Mouse (Mus musculus) megakaryocyte, adult 5-6 weeks (primary cell): ENCODE measurements around the gene Syngap1. TPM values are rescaled to one million over a fixed set of nuclear protein-coding genes. Genes with fewer than 3 reads are reported as not detected.
"Not testable (repeated sequence)": the region's sequence is repeated elsewhere in the genome, so short reads cannot be mapped to it uniquely, and the experiment has no call there.

Experiments
- ATAC-seq: 2 replicates; pipeline ENCODE4 v1.8.0; 2016; ENCODE audit warnings: mild to moderate bottlenecking, inconsistent platforms; ENCODE audit not compliant: poor library complexity, severe bottlenecking
- total RNA-seq, 2 experiments: library from RNA; stranded (forward) in 1 of 2; stranded (reverse) in 1 of 2; fragments of 153-499, 151-499 nt in 1 of 2; fragments of 221-1000, 200-1000 nt in 1 of 2; gene quantifications; 2 replicates each; pipeline versions ENCODE4 v1.2.3 to v1.2.4; 2015 to 2017

Gene Syngap1
- total RNA-seq (2015) (1.6 and 3.9 TPM in 2 replicates), total RNA-seq (2017) (0.33 and 0.89 TPM in 2 replicates)

GRCm38 (mm10) chr17:26941031-26941789 is at the start of gene Syngap1:
Gene Syngap1 (plus strand): TSS chr17:26941253.
- no peak for ATAC-seq

DNA sequence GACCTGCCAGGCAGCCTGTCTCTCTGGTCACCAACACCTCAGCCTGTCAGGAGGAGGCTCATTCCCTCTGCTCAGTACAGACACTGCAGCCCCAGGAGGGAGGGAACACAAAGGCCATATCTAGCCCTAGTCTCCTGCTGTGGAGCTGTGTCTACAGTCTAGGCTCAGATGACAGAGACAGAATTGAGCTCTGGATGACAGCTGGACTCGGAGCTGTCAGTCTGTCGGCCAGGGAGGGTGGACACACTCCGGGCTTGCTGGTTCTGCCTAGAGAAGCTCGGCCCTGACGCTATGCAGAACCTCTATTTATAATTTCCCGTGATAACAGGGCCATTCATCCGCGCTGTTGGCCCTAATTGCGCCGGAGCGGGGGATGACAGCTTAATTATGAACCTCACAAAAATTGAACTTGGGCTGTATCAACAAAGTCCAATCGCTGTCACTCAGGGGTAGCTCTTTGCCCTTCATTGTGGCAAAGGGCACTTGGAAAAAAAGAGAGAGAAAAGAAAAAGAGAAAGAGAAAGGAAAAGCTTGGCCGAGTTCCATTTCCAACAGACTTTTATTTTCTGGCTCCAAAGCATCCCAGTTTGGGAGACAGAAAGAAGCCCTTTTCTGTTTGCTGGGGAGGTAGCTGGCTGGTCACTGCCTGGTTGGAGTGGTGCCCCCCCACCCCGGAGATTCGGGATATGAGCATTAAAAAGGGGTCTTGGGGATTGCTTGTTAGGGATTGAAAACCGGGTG is 48.2 kb upstream of the Syngap1 start:
- ATAC-seq: no peak

GRCm38 (mm10) chr17:26893492-26893891 is 47.6 kb upstream of the Syngap1 start:
- ATAC-seq: no peak

DNA sequence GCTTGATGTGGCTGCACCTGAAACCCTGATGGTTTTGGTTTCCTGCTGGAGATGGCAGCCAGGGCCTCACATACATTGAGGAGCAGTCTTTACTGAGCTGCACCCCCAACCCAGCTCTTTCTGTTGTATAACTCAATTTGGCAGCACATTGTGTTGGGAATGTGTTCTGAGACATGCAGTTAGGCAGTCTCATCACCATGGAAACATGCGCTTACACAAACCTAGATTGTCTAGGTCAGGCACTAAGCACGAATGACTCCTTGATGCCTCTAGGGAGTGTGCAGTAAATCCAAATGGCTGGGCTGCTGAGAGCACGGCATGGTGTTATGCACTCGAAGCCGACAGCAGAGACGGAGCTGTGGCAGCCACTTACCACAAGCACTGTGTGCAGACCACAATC is 46.7 kb upstream of the Syngap1 start:
- ATAC-seq: no peak

DNA sequence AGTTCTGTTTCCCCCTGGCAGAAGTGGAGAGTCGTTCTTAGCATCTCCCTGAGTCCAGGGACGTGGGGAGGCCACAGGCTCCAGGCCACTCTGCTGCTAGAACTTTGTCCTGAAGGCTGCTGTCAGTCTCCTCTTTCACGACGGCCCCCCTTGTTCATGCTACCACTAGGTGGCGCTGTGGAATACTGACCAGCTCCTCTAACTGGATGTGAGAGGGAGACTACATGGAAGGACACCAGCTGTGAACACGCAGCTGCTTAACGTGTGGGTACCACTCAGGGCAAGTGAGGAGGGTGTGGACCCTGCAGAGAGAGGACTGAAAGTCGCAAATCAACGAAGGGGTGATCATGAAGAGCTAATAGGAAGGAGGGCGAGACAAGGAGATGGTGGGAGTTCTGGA is 45.5 kb upstream of the Syngap1 start:
- ATAC-seq: peak; percentile 64

DNA sequence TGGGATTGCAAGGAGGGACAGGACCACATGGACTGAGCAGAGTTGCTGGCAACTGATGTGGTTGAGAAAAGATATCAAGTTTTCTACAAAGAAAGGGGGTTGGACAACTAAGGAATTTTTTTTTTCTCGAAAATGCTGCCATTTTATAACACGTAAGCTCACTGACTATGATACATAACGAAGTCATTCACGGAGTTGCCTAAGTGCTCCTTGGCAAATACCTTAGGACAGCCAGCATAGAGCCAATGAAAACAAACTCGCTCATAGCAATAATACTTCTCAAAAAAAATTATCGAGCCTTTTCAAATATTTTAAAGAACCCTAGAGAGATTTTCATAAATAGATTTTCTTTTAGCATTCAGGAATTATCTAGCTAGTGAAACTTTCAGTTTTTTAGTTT is 40.1 kb upstream of the Syngap1 start:
- no peak for ATAC-seq

DNA sequence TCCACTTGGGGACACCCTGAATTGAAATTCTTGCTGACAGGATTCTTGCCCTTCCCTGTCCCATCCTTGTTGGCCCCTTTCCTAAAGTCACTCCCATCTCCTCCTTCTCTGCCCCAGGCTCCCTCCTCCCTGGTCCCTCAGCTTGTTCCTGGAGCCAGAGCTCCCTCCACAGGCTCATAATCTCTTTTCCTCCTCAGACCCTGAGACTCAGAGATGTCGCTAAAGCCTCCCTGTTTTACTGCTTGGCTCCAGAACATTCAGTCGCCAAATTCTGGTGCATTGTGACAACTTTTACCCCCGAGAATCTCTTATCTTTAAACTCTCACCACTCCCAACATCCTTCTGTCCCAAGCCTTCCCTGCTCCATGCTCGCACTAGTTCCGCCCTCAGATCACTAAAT is 36.7 kb upstream of the Syngap1 start:
- no peak for ATAC-seq

- ATAC-seq: not testable (repeated sequence)
Observed at GRCm38 (mm10) chr17:26907506-26907905, 33.5 kb upstream of the Syngap1 start.

DNA sequence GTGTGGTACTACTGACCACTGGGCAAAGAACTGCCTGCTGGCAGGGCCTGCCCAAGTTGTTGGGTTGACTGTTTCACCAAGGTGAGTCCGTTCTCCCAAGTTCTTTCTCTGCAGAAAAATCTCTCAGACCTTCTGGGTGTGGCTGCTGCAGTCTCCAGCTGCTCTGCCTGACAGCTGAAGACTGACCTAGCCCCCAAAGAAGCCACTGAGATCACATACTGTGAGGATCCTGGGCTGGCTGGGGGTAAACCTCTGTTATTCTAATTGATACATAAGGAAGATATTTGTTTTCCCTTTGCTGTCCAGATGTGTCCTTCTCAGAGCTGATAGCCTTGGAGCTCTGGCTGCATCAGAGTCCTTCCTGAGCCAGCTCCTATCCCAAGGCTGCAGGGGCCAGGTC is 25.8 kb upstream of the Syngap1 start:
- ATAC-seq: no peak

DNA sequence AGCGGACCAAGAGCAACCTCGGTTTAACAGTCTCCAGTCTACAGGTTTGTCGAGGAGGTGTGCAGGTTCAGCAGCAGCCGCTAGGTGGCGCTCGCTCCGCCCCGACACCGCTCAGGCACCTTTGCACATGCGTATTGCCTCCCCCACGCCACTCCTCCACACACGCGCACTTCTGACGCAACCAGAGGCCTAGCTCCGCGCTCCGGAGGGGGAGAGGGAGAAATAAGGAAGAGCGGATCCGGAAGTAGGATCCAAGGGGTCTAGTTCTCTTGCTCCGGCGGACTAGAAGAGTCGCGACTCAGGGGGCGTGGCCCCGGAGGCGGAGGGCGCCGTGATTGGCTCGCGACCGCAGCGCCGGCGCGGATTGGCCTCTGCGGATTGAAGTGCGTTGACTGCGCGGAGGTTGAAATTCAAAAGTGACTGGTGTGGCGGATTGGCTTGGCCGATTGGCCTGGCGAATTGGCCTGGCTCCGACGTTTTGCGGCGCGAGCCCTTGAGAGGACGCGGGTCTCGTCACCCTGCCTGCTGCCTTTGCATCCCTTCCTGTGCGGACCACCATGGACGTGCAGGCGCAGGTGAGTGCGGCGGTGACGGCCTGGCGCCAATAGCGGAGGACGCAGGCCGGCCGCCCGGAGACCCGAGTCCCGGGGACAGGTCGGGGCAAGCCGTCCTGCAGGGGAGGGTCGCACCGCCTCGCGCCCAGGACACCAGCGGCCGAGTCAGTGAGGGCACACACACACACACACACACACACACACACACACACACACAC is 24.2 kb upstream of the Syngap1 start, which contains the start of gene Kifc5b:
Gene Kifc5b, plus strand, starts transcription at position 381 of the 772 bp plus-strand sequence.
- ATAC-seq: peak; percentile 99

DNA sequence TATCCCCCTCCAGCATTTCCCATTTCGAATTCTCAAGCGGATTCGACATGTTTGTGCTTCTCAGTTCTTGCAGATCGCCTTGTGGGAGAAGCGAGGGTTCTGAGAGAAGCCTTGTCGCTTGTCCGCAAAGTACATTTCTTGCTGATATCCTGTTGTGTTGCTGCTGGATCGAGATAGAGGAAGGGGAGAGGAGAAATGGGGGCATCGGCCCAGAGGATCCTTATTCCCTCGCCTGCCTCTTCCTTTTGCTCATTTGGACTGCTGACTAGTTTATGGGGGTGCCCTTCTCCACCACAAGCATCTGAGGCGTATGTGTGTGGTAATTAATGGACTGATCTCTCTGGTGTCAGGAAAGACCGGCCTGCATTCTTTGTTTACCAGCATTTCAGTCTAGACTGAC is 23.5 kb upstream of the Syngap1 start:
- ATAC-seq: not testable (repeated sequence)

DNA sequence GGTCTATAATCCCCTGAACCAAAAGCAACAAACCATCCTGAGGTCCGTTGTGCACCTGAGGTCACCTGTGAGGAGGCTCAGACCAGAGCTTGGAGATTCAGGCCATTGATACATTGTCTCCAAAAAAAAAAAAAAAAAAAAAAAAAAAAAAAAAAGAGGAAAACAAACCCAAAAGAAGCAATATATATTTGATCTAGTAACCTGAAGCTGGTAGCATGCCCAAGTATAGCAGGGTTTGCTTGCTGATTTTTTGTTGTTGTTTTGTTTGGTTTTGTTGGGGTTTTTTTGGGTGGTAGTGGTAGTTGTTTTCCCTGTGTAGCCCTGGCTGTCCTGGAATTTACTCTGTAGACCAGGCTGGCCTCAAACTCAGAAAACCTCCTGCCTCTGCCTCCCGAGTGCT is 22.7 kb upstream of the Syngap1 start:
- ATAC-seq: no peak

DNA sequence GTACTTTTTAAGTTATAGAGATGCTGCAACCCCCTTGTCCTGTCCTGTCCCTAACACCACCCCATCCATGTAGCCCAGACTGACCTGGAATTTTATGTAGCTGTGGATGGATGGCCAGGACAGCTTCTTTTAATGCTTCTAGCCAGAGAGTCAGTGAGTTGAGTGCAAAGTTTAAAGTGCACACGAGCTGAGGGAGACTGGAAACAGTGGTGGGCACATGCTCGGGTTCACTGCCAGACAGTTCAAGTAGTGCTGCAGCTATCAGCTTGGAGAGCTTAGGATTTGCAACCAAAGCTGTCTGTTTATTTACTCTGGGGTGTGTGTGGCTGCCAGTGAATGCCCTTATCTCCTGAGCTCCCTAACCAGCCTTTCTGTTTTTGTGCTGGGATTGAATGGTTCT is 21.5 kb upstream of the Syngap1 start:
- not testable (repeated sequence) for ATAC-seq

GRCm38 (mm10) chr17:26922368-26922767 is 18.7 kb upstream of the Syngap1 start:
- ATAC-seq: not testable (repeated sequence)

- not testable (repeated sequence) for ATAC-seq
Observed at GRCm38 (mm10) chr17:26925414-26925813, 15.6 kb upstream of the Syngap1 start.

- ATAC-seq: peak; percentile 36
Observed at GRCm38 (mm10) chr17:26931795-26932194, 9.3 kb upstream of the Syngap1 start.

DNA sequence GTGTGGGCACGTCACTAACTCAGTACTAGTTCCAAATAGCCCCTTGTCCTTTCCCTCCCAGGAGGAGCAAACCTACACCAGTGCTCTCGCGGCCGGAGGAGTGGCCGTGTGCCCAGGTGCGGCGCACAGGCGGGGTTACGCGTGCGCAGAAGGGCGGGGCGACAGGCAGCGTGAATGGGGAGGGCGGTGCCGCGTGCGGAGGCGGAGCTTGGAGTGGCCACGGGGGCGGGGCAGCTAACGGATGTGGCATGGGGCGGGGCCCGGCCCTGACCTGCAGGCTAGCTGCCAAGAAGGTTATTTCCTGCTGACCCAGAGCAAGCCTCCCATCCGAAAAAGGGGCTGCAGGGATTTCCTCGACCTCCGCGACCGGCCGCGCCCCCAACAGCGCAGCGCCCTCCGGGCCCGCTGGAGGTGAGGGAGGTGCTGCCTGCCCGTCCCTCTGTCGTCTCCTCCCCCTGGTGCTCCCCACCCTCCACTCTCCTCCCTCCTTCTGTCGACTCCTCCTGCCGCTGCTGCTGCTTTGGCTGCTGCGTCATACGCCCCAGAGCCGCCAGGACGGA is 8.1 kb upstream of the Syngap1 start, which contains the start of gene Phf1:
Gene Phf1, plus strand, starts transcription at position 214 of the 560 bp plus-strand sequence.
- peak; percentile 98 for ATAC-seq

- ATAC-seq: peak; percentile 14; the same call in 1 of the 2 replicates
Observed at GRCm38 (mm10) chr17:26933419-26933818, 7.6 kb upstream of the Syngap1 start.

DNA sequence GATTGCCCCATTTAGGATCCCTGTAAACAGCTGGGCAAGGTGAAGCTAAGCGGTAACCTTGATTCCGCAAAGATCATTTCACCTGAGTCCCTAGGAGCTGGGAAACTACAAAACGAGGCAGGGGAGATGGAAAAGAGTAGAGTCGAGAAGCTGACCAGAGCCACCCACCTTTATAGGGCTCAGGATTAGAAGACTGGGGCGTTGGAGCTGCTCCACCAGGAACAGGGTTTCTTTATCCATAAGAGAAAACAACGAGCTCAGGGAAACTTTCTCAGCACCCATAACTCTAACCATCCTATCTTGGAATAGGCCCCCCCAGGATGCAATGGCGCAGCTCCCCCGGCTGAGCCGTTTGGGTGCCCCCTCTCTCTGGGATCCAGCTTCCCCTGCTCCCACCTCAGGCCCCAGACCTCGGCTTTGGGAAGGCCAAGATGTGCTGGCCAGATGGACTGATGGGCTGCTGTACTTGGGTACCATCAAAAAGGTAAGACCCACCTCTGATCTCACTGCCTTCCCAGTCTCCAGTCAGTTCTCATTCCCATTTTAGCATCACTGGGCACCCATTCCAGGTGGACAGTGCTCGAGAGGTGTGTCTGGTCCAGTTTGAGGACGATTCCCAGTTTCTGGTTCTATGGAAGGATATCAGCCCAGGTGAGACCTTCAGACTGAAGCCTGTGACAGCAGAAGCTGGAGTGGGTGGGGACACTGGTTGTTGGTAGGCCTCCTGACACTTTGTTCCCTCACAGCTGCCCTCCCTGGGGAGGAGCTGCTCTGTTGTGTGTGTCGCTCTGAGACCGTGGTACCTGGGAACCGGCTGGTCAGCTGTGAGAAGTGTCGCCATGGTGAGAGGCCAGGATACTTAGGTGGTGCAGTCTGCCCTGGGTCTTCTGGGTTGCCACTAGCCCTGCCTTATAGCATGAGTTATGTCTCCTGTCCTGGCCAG is 6.9 kb upstream of the Syngap1 start:
- no peak for ATAC-seq

- no peak for ATAC-seq
Observed at GRCm38 (mm10) chr17:26935027-26935426, 6.0 kb upstream of the Syngap1 start.
